Mouse (Mus musculus) heart, postnatal 0 days (tissue): ENCODE measurements around the gene Fbxl3.

Experiments used
- CTCF ChIP-seq: IDR thresholded peaks from 2 replicates; pipeline ENCODE4 v1.5.1; 2016; ENCODE audit warnings: antibody characterized with exemption, control low read depth, low read depth
- EP300 ChIP-seq: IDR thresholded peaks from 2 replicates; pipeline ENCODE4 v1.6.1; 2016; ENCODE audit warnings: antibody characterized with exemption, low read depth

- TF ChIP-seq CTCF (no peak), EP300 (no peak)
These were observed 3.5 kb upstream of the Fbxl3 start for GRCm38 (mm10) chr14:103102731-103103335.
